Mouse (Mus musculus) thymus, postnatal 0 days (tissue): ENCODE data around the gene Sult6b1. TPM values are rescaled to one million over a fixed set of nuclear protein-coding genes. Genes with fewer than 3 reads are reported as not detected.
A peak's percentile ranks its signal among the peaks of the same experiment; 100 is the strongest.

Experiments used
- DNase-seq: peaks from one replicate; pipeline ENCODE4 v3.0.0-alpha.2; 2015; ENCODE audit warnings: low spot score
- polyA plus RNA-seq: library from polyadenylated mRNA; unstranded; fragments of >200 nt; fragmentation: Nextera tagmentation; extraction: Ambion mirVana; gene quantifications from 2 replicates; pipeline ENCODE4 v1.2.1, GENCODE M21; 2015

Gene Sult6b1
- polyA plus RNA-seq, result 0.08 and 0.17 TPM in 2 replicates

DNA sequence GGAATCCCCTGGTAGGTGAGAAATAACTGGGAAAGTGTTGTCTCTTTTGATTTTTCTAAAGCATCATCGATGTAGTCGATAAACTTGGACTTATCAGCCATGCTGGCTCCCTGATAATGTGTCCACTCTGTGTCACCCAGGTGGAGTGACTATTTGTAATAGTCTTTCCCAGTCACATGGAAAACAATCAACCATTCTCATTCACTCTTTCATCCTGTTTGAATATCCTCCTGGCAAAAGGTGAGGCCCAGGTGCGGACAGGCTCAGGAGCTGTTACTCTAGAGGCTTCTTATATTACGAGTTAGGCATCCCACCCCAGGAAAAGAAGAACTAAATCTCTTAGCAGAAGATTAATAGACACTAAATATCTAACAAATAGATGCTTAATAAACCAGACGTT, at the start of gene Sult6b1:
TSS of gene Sult6b1 (minus strand) at position 101 of the 400 bp plus-strand sequence.
- no peak for DNase-seq

DNA sequence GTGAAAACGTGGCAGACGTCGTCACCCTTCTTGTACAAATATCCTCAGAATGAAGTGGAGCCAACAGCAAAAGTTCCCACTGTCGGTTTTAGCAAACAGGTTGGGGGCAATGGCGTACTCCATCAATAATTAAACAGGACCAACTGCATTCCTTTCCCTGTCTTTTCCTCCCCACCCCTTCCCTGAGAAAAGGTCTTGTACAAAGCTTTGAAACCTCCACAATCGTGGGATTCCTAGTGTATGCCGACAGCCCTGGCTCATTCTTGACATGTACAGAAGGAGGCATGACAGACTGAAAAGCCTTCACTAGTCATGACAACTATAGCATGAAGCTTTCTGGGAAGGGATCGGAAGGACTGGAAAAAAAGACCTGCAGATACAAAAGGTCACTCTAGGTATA, 46.4 kb upstream of the Sult6b1 start:
- DNase-seq, result no peak

- DNase-seq, result no peak
These were observed 45.3 kb upstream of the Sult6b1 start for GRCm38 (mm10) chr17:78952070-78952469.

GRCm38 (mm10) chr17:78951225-78951624, 44.4 kb upstream of the Sult6b1 start:
- DNase-seq, result no peak

DNA sequence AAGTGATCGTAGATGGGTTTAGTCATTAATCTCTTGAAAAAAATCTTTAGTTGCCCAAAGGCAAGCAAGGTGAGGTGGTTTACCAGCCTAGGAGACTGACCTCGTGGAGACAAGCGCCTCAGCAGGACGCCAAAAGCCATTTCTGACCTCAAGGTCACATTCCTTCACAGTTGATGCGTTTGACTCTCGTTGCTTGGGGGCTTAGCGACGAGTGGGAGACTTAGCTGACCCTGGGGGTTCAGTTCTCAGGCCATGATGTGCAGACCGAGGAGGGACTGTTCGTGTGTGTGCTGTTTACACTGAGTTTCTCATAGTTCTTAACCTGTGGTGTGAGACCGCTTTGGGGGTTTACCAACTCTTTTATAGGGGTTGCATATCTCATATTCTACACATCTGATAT, 35.8 kb upstream of the Sult6b1 start:
- DNase-seq, result no peak

DNA sequence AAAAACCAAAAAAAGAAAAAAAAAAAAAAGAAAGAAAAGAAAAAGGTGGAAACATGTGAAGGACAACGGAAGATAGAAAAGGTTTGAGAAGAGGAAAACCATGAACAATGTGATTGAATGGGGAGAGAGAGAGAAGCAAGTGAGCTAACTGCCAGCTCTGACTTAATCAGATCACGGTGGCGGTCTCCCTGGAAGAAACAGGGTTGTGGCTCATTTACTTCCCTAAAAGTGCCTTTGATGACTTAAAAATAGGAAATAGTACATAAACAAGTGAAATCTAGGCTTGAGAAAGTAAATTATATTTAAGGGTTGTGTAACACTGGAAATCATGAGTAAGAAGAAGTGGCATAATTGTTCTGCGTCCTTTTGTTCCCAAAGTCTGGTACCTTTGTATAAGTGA, 32.1 kb upstream of the Sult6b1 start:
- DNase-seq, result no peak

- no peak for DNase-seq
These were observed 30.5 kb upstream of the Sult6b1 start for GRCm38 (mm10) chr17:78937229-78937853.

GRCm38 (mm10) chr17:78936466-78937228, 29.9 kb upstream of the Sult6b1 start, which contains the start of the genes Cebpz and Ndufaf7:
TSS of gene Cebpz (minus strand) at chr17:78937066.
TSS of gene Ndufaf7 (plus strand) at chr17:78937136.
- DNase-seq, result peak; percentile 97

- no peak for DNase-seq
These were observed 29.1 kb upstream of the Sult6b1 start for GRCm38 (mm10) chr17:78935857-78936256.

DNA sequence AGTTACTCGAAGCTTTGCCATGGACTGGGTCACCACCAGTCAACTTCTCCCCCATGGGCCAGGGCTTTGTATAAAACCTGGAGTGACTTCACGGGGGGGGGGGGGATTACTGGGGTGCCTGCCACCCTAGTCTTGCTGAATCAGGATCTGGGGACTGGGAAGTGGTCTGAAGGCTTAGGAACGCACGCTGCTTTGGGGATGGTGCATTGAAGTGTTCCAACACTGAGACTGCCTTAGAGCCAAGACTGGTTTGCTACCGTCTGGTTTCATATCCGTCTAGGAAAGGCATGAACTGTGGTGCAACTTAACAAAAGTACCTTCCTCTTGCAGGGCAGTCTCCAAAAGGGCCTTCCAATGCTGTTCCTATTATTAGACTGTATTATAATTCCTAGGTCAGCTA, 10.9 kb upstream of the Sult6b1 start:
- DNase-seq, result no peak

DNA sequence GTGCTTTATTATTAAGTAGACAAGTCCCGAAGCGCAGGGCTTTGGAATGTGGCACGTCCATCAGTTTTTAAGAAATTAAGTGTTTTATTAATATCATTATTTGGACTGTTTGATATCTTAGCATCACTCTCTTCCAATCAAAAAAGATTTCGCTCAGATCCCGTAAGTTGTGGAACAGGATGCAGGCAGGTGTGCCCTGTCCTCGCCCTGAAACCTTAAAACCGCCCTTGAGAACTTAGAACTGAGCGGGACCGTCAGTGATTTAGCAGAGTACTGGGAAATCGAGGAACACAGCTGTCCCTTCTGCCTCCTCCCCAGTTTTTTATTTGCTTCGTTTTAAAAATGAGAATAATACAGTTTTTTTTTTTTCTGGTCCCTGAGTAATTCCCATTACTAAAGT, 10.1 kb upstream of the Sult6b1 start:
- DNase-seq, result no peak

- peak; percentile 92 for DNase-seq
These were observed 9.6 kb upstream of the Sult6b1 start, which contains the start of gene Cebpzos for GRCm38 (mm10) chr17:78916369-78916813. TSS of gene Cebpzos (plus strand) at chr17:78916500.

DNA sequence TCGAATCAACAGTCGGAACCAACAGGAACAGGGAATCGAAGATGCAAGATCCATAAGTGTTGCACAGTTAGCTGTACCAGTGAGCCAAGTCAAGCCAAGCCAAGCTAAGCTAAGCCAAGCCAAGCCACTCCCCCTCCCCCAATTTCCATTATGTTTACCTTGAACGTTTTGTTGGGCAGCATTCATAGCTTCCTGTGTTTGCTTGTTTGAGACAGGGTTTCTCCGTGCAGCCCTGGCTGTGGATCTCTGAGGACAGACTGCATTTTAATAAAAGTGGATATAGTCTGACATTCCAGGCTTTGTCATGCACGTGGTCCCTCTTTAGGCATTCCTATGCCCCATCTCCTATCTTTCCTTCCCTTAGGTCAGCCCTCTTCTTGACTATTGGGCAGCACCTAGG, 9.0 kb upstream of the Sult6b1 start:
- no peak for DNase-seq

GRCm38 (mm10) chr17:78913921-78914320, 7.1 kb upstream of the Sult6b1 start:
- DNase-seq, result no peak

DNA sequence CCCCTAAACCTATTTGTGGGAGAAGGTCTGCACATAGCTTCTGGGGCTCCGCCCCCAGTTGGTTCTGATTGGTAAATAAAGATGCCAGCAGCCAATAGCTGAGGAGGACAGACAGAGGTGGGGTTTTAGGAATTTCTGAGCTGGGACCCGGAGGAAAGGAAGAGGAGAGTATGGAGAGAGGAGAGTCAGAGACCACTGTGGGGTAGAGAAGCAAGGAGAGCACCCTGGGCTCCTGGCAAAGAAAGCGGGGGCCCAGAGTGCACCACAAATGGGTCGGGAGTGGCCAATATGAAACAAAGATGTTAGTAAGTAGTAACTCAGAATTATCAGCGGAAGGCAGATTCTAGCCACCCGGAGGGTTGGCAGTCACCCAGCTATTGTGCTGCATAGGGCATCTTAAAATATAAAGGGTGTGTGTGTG, 6.1 kb upstream of the Sult6b1 start:
- DNase-seq, result peak; percentile 11

- DNase-seq, result no peak
These were observed 2.6 kb upstream of the Sult6b1 start for GRCm38 (mm10) chr17:78909374-78909773.

GRCm38 (mm10) chr17:78903158-78903557, 3.6 kb downstream of the Sult6b1 start:
- no peak for DNase-seq

GRCm38 (mm10) chr17:78895394-78895793, 11.4 kb downstream of the Sult6b1 start:
- DNase-seq, result peak; percentile 28

DNA sequence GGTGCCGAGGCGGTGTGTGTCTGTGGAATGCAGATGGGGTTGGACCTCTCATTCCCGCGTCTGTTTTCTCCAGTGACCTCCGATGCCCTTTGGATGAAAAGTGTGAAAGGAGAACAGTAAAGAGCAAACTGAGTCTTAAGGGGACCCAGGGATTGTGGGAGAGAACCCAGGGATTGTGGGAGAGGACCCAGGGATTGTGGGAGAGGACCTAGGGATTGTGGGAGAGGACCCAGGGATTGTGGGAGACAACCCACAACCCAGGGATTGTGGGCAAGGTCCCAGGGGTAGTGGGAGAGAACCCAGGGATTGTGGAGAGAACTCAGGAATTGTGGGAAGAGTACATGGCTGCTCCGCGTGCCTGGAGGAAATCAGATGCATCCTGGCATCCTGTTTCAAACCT, 11.8 kb downstream of the Sult6b1 start:
- DNase-seq, result no peak

DNA sequence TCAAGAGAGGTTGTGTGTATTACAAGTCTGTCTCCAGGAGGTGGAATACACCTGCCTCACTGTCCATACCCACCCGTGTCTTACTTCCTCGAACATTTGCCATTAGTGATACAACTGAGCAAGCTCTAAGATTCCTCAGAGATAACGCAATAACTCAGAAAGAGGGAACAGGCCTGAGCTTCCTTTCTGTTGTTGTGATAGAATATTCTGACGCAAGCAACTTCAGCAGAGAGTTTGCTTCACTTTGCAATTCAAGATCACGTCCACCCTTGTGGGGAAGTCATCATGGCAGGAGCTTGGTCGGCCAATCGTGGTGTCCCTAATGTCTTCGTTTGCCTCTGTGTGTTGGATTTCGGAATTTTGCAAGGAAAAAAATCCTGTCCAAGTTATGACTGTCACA, 15.8 kb downstream of the Sult6b1 start:
- DNase-seq, result no peak

DNA sequence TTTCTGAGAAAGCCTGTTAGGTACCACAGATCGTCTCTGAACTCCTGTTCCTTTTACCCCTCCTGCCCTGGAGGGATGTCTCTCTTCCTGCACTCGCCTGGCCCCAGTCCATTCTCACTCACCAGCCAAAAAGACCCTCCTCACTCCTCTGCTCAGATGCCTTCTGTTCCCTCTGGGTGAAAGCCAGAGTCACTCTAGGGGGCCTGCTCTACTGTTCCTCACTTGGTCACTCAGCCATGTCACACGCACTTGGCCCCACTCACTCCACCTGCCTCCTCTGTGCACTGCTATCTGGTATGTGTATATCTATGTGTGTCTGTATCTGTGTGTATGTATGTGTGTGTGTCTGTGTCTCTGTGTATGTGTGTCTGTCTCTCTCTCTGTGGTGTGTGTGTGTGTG, 17.6 kb downstream of the Sult6b1 start:
- no peak for DNase-seq

DNA sequence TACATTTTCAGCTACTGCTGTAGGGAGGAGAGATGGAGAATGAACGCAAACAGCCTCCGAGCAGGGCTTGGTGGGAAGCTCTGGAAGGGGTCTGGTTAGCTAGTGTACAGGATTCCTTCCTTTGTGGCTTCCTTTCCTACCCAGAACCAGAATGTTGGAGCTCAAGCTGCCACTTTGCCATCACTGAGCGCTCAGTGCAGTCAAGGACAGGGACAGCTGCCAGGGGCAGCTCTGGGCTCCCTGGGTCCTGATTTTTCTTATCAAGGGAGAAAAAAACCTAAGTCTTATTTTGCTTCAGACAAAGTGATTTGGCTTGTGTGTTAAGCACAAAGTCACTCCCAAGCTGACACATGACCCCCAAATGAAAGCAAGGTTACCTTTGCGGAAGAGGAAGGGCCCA, 18.2 kb downstream of the Sult6b1 start:
- no peak for DNase-seq
